Mouse (Mus musculus): ENCODE results near the gene Ccdc106.
"Not testable (repeated sequence)": the region's sequence is repeated elsewhere in the genome, so short reads cannot be mapped to it uniquely, and the experiment has no call there.

Gene Ccdc106

GRCm38 (mm10) chr7:5020000-5020681 is at the start of gene Ccdc106, which contains the start of gene Zfp865:
Gene Ccdc106 (plus strand): TSS chr7:5020553.
Gene Zfp865 (plus strand): TSS chr7:5020376.
- DNase-seq (ENCODE audit: low read depth) = peak; percentile 100

- DNase-seq (ENCODE audit: low read depth) = no peak
These were observed 49.3 kb upstream of the Ccdc106 start, which contains the start of gene Sbk3 for GRCm38 (mm10) chr7:4971068-4971467. Gene Sbk3 (minus strand): TSS chr7:4971168.

- no peak for DNase-seq (ENCODE audit: low read depth)
These were observed 48.6 kb upstream of the Ccdc106 start for GRCm38 (mm10) chr7:4971710-4972109.

- no peak for DNase-seq (ENCODE audit: low read depth)
These were observed 47.9 kb upstream of the Ccdc106 start for GRCm38 (mm10) chr7:4972321-4973047.

GRCm38 (mm10) chr7:4975455-4975854 is 44.9 kb upstream of the Ccdc106 start:
- no peak for DNase-seq (ENCODE audit: low read depth)

GRCm38 (mm10) chr7:4976832-4977231 is 43.5 kb upstream of the Ccdc106 start:
- peak; percentile 28 for DNase-seq (ENCODE audit: low read depth)

- DNase-seq (ENCODE audit: low read depth) = no peak
These were observed 32.1 kb upstream of the Ccdc106 start for GRCm38 (mm10) chr7:4988250-4988649.

- no peak for DNase-seq (ENCODE audit: low read depth)
These were observed 26.9 kb upstream of the Ccdc106 start for GRCm38 (mm10) chr7:4993347-4993998.

- DNase-seq (ENCODE audit: low read depth) = no peak
These were observed 26.2 kb upstream of the Ccdc106 start for GRCm38 (mm10) chr7:4993999-4994788.

GRCm38 (mm10) chr7:4995268-4996002 is 24.9 kb upstream of the Ccdc106 start:
- no peak for DNase-seq (ENCODE audit: low read depth)

GRCm38 (mm10) chr7:4996003-4996895 is 24.1 kb upstream of the Ccdc106 start, which contains the start of gene Zfp579:
Gene Zfp579 (minus strand): TSS chr7:4996158.
- peak; percentile 84 for DNase-seq (ENCODE audit: low read depth)

GRCm38 (mm10) chr7:4996934-4997333 is 23.4 kb upstream of the Ccdc106 start:
- DNase-seq (ENCODE audit: low read depth) = no peak

- peak; percentile 56 for DNase-seq (ENCODE audit: low read depth)
These were observed 20.5 kb upstream of the Ccdc106 start for GRCm38 (mm10) chr7:4999876-5000275.

GRCm38 (mm10) chr7:5002876-5003275 is 17.5 kb upstream of the Ccdc106 start:
- not testable (repeated sequence) for DNase-seq (ENCODE audit: low read depth)

- no peak for DNase-seq (ENCODE audit: low read depth)
These were observed 12.1 kb upstream of the Ccdc106 start for GRCm38 (mm10) chr7:5008229-5008628.

- DNase-seq (ENCODE audit: low read depth) = peak; percentile 30
These were observed 7.5 kb upstream of the Ccdc106 start for GRCm38 (mm10) chr7:5012681-5013513.

- peak; percentile 100 for DNase-seq (ENCODE audit: low read depth)
These were observed 5.9 kb upstream of the Ccdc106 start, which contains the start of the genes Zfp524 and Fiz1 for GRCm38 (mm10) chr7:5014251-5015117. Gene Zfp524 (plus strand): TSS chr7:5014415. Gene Fiz1 (minus strand): TSS chr7:5014697.

Measured in induced T-regulatory cell, adult 2 months (primary cell).